Mouse (Mus musculus) heart, embryonic 14.5 days (tissue): ENCODE results near the gene Selenoo. TPM values are rescaled to one million over a fixed set of nuclear protein-coding genes. Genes with fewer than 3 reads are reported as not detected.

Source experiments
- ATAC-seq: fragments of 200-750 bp; cut with Nextera tagmentation; 2 replicates; pipeline ENCODE4 v1.8.0; 2017; ENCODE audit warnings: low read depth, moderate TSS enrichment; ENCODE audit not compliant: insufficient number of reproducible peaks, insufficient read depth, low FRiP score
- H3K27ac ChIP-seq, 2 experiments: fragments of 200-500 bp in 1 of 2; fragments of 300-500 bp in 1 of 2; sonication (generic) in 1 of 2; replicated peaks in 1 of 2; 2 replicates each; pipeline ENCODE4 v1.5.1; 2012 to 2014; ENCODE audit warnings: low read depth in 2 of 2, low read length in 2 of 2, control low read depth in 1 of 2, mild to moderate bottlenecking in 1 of 2, mixed read lengths in 1 of 2; ENCODE audit not compliant: control insufficient read depth in 1 of 2, insufficient read depth in 1 of 2
- H3K27me3 ChIP-seq: fragments of 300-500 bp; sonication (generic); 2 replicates; pipeline ENCODE4 v1.6.1; 2014; ENCODE audit warnings: mild to moderate bottlenecking, low read length, control low read depth; ENCODE audit not compliant: control insufficient read depth, insufficient read depth
- H3K36me3 ChIP-seq: fragments of 300-500 bp; sonication (generic); 2 replicates; pipeline ENCODE4 v1.6.1; 2014; ENCODE audit warnings: mild to moderate bottlenecking, control low read depth, low read length, mixed read lengths; ENCODE audit not compliant: control insufficient read depth, insufficient read depth
- H3K4me1 ChIP-seq, 2 experiments: fragments of 200-500 bp in 1 of 2; fragments of 300-500 bp in 1 of 2; sonication (generic) in 1 of 2; 2 replicates each; pipeline ENCODE4 v1.6.1; 2012 to 2014; ENCODE audit warnings: low read length in 2 of 2, control low read depth in 1 of 2, mixed read lengths in 1 of 2; ENCODE audit not compliant: control insufficient read depth in 2 of 2, insufficient read depth in 2 of 2
- H3K4me2 ChIP-seq: fragments of 300-500 bp; sonication (generic); 2 replicates; pipeline ENCODE4 v1.6.1; 2014; ENCODE audit warnings: mild to moderate bottlenecking, low read length
- H3K4me3 ChIP-seq, 2 experiments: fragments of 200-500 bp in 1 of 2; fragments of 300-500 bp in 1 of 2; sonication (generic) in 1 of 2; 2 replicates each; pipeline ENCODE4 v1.5.1; 2012 to 2014; ENCODE audit warnings: low read length in 2 of 2, mild to moderate bottlenecking in 2 of 2, control low read depth in 1 of 2, low read depth in 1 of 2, moderate library complexity in 1 of 2; ENCODE audit not compliant: control insufficient read depth in 1 of 2, insufficient read depth in 1 of 2
- H3K9ac ChIP-seq: fragments of 300-500 bp; sonication (generic); 2 replicates; pipeline ENCODE4 v1.6.1; 2014; ENCODE audit warnings: mild to moderate bottlenecking, low read length
- H3K9me3 ChIP-seq: fragments of 300-500 bp; sonication (generic); 2 replicates; pipeline ENCODE4 v1.6.1; 2016; ENCODE audit warnings: low read length, control low read depth; ENCODE audit not compliant: control insufficient read depth
- WGBS: fragments of 180-500 bp; shearing (Covaris S2); extraction: QIAGEN DNeasy Blood & Tissue Kit; methylation state at CpG from one replicate; pipeline ENCODE4 v1.1.7; 2014; 5-methylcytosine and 5-hydroxymethylcytosine counted together
- polyA plus RNA-seq: library from polyadenylated mRNA; unstranded; fragments of >200 nt; fragmentation: Nextera tagmentation; extraction: Ambion mirVana; gene quantifications from 2 replicates; pipeline ENCODE4 v1.2.1, GENCODE M21; 2014

Selenoo gene
- polyA plus RNA-seq, 1 experiment from 2014 or later = 16.4 TPM

DNA sequence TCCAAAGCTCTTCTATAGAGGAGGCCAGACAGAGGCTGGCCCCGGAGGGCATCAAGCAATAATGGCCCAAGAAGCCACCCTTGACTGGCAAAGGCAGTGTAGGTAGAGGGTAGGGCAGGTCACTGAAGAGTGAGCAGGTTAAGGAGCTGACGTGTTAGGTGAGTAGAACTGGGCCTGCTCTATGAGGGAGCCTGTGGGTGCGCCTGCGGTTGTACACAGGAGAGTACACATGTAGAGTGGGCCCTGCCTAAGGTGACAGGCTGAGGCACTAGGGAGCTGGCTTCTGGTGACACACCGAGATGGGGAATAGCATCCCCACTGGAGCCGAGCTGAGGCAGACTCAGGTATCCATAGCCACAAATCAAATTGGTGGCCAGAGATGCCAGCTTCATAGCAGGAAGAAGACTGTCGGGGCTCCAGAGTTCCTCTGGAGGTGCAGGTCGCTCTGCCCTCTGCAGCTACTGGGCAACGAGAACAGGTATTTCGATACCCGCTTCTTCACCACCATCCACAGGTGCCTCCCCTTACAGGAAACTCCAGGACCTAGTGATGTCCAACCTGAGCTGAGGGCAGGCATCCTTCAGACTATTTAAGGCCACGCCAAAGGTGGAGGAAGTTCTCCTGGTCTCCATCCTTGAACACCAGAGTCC lies 27.9 kb upstream of the Selenoo start:
- 87% methylated on average over 12 of the region's 12 CpGs for WGBS
- Histone ChIP-seq H3K27ac (no peak overlapping the region), H3K4me2 (peak overlapping the region; percentile 76)

DNA sequence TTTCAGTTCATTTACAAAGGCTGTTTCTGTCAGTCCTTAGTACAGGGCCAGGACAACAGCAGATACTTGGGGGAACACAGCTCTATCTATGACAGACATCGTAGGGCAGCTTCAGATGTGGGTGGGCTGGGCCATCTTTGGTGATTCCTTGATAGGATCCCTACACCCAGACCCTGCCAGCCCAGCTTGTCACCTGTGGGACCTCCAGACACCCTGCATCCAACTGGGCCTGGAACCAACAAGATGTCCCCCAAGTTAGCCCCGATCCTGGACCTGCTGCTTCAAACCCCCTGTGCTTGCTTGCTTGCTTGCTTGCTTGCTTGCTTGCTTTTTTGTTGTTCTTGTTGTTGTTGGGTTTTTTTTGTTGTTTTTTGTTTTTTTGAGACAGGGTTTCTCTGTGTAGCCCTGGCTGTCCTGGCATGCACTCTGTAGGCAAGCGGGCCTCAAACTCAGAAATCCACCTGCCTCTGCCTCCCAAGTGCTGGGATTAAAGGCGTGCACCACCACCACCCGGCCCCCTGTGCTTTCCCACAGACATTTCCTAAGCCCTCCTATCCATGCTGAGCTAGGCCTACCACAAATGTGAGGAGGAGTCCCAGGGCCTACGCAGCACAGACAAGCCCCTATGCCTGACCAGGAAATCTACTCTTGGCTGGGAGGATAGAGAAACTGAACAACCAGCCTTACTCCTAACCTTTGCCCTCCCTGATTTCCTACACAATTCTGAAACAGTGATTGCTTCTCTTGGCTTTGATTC lies 26.9 kb upstream of the Selenoo start:
- H3K27me3 ChIP-seq = peaks cover 44% of the 10 kb centered on the region
- H3K4me1 ChIP-seq = peaks cover 5 to 8% of the 10 kb centered on the region in 2 experiments; a peak in 3 of 4 replicates
- ATAC-seq = no peak
- no peak overlapping the region for H3K4me3 ChIP-seq
- H3K9me3 ChIP-seq = no peaks in the 10 kb centered on the region
- no peak overlapping the region for H3K27ac ChIP-seq
- H3K9ac ChIP-seq = no peak overlapping the region
- H3K4me2 ChIP-seq = no peak overlapping the region
- H3K36me3 ChIP-seq = no peaks in the 10 kb centered on the region
- WGBS = 83% methylated on average over 6 of the region's 6 CpGs

More for the DNA sequence above, 27.9 kb upstream of the Selenoo start:
- H3K4me1 ChIP-seq = peaks cover 5 to 8% of the 10 kb centered on the region in 2 experiments; a peak in 3 of 4 replicates
- peak overlapping the region; percentile 78; the same call in 1 of the 2 replicates for H3K9ac ChIP-seq
- H3K4me3 ChIP-seq = peak overlapping the region in 1 of 2 experiments; percentile 63; a peak in 2 of 4 replicates
- H3K36me3 ChIP-seq = no peaks in the 10 kb centered on the region
- no peaks in the 10 kb centered on the region for H3K9me3 ChIP-seq
- no peak for ATAC-seq
- peaks cover 34% of the 10 kb centered on the region for H3K27me3 ChIP-seq

DNA sequence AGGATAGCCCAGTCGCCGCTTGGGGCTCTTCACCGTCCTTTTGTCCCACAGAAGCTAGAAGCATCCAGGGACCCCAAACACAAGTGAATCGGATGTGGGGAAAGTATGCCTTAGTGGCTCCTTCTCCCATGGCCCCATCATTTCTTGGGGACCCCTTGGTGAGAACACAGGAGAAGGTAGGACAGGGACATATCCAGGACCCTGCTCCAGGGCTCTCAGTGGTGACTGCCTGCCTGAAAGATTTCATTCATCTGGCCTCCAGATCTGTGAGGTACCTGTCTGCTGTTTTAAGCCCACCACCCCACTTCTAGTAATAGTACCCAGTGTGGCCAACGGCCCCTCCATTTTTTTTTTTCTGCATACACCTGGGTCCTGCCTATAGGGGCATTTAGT lies 26.4 kb upstream of the Selenoo start:
- Histone ChIP-seq H3K9me3 (no peaks in the 10 kb centered on the region), H3K36me3 (no peaks in the 10 kb centered on the region), H3K9ac (no peak overlapping the region), H3K27me3 (peaks cover 50% of the 10 kb centered on the region), H3K4me2 (no peak overlapping the region), H3K4me1 (peaks cover 8 to 9% of the 10 kb centered on the region in 2 experiments; a peak in 3 of 4 replicates), H3K27ac (no peak overlapping the region), H3K4me3 (no peak overlapping the region)
- 84% methylated on average over 5 of the region's 5 CpGs for WGBS
- no peak for ATAC-seq

DNA sequence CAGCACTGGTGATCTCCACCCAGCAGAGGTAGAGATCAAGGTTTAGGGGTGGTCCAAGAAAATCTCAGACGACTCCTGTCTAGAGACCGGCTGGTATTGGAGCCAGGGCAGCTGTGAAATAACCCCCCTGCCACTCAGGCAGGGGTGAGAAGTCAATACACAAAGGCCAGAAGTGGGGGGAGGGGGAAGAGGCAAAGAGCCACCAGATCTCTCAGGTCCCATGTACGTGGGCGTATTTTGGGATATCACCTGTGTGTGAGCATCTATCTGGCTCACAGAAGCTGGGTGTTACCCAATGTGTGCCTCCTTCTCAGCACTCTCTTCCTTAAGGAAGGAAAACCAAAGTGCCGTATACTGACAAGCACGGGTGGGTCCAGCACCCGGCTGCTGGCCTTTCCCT lies 25.9 kb upstream of the Selenoo start:
- H3K4me1 ChIP-seq = peaks cover 8 to 13% of the 10 kb centered on the region in 2 experiments; a peak in 3 of 4 replicates
- H3K27me3 ChIP-seq = peaks cover 54% of the 10 kb centered on the region
- H3K9me3 ChIP-seq = no peaks in the 10 kb centered on the region
- no peak overlapping the region for H3K4me3 ChIP-seq
- no peak overlapping the region for H3K9ac ChIP-seq
- 78% methylated on average over 7 of the region's 7 CpGs for WGBS
- ATAC-seq = no peak
- no peaks in the 10 kb centered on the region for H3K36me3 ChIP-seq
- no peak overlapping the region for H3K4me2 ChIP-seq
- no peak overlapping the region for H3K27ac ChIP-seq

DNA sequence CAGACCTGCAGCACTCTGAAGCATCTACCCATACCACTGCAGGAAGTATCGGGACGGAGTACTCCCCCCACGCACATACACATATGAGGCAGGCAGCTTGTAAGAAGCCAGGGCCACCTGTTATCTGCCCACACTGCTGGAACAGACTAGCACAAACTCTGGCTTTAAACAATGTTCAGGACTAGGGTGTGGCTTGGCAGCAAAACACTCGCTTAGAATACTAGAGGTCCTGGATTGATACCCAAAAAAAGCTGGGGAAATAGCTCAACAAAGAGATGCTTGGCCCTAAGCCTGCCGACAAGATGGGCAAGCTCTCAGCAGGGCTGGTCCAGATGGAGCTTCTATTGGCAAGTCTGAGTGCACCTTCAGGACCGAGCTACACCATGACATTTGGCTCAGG lies 25.3 kb upstream of the Selenoo start:
- peaks cover 8 to 13% of the 10 kb centered on the region in 2 experiments; a peak in 3 of 4 replicates for H3K4me1 ChIP-seq

DNA sequence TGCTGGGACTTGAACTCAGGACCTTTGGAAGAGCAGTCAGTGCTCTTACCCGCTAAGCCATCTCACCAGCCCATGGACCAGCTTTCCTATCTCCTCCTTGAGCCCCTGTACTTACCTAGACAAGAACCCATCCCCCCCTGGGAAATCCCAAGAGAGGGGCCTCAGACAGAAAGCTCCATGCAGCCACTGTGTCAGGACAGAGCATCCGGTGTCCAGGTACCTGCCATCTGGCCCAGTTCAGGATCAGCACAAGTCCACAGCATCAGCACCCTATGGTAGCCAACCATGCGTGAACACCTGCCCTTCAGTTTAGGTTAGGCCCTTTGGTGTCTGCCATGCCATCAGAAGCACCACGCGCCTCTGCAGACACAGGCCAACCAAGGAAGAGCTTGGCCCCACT lies 24.0 kb upstream of the Selenoo start:
- peaks cover 54% of the 10 kb centered on the region for H3K27me3 ChIP-seq
- no peak for ATAC-seq
- H3K36me3 ChIP-seq = no peaks in the 10 kb centered on the region
- H3K27ac ChIP-seq = no peak overlapping the region
- H3K4me2 ChIP-seq = no peak overlapping the region
- H3K9me3 ChIP-seq = no peaks in the 10 kb centered on the region
- H3K9ac ChIP-seq = no peak overlapping the region
- 96% methylated on average over 5 of the region's 5 CpGs for WGBS
- peaks cover 6 to 8% of the 10 kb centered on the region in 2 experiments; a peak in 3 of 4 replicates for H3K4me1 ChIP-seq
- H3K4me3 ChIP-seq = no peak overlapping the region

More for the DNA sequence above, 25.3 kb upstream of the Selenoo start:
- Histone ChIP-seq H3K27me3 (peaks cover 53% of the 10 kb centered on the region), H3K4me2 (no peak overlapping the region), H3K36me3 (no peaks in the 10 kb centered on the region), H3K4me3 (no peak overlapping the region), H3K9ac (no peak overlapping the region), H3K27ac (no peak overlapping the region), H3K9me3 (no peaks in the 10 kb centered on the region)
- ATAC-seq = no peak
- WGBS = 83% methylated on average over 6 of the region's 6 CpGs

DNA sequence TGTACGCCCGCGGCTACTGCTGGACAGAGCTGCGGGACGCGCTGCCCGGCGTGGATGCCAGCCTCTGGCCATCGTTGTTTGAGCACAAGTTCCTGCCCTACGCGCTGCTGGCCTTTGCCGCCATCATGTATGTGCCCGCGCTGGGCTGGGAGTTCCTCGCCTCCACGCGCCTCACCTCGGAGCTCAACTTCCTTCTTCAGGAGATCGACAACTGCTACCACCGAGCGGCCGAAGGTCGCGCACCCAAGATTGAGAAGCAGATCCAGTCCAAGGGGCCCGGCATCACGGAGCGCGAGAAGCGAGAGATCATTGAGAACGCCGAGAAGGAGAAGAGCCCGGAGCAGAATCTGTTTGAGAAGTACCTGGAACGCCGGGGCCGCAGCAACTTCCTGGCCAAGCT lies 21.3 kb upstream of the Selenoo start:
- WGBS = 22% methylated on average over 35 of the region's 35 CpGs
- Histone ChIP-seq H3K9ac (0 out of 2 replicates have a peak overlapping the region, but pooled peaks have one; percentile 14), H3K27me3 (peaks cover 42% of the 10 kb centered on the region), H3K27ac (no peak overlapping the region), H3K4me1 (peaks cover 3 to 10% of the 10 kb centered on the region in 2 experiments; a peak in 3 of 4 replicates), H3K4me3 (peak overlapping the region; percentile 11 to 17), H3K9me3 (no peaks in the 10 kb centered on the region), H3K4me2 (peak overlapping the region; percentile 55), H3K36me3 (no peaks in the 10 kb centered on the region)
- no peak for ATAC-seq
